Mouse (Mus musculus) kidney, embryonic 14.5 days (tissue): ENCODE results near the gene Nae1. TPM values are rescaled to one million over a fixed set of nuclear protein-coding genes. Genes with fewer than 3 reads are reported as not detected.
"Not testable (repeated sequence)": the region's sequence is repeated elsewhere in the genome, so short reads cannot be mapped to it uniquely, and the experiment has no call there.

Experiments used
- ATAC-seq: fragments of 200-750 bp; cut with Nextera tagmentation; 2 replicates; pipeline ENCODE4 v1.8.0; 2017; ENCODE audit warnings: moderate number of reproducible peaks, mild to moderate bottlenecking, moderate TSS enrichment, moderate library complexity; ENCODE audit not compliant: low FRiP score, low TSS enrichment
- H3K27ac ChIP-seq: fragments of 300-500 bp; sonication (generic); 2 replicates; pipeline ENCODE4 v1.5.1; 2014; ENCODE audit warnings: low read depth, mild to moderate bottlenecking, low read length, moderate library complexity, mixed read lengths
- H3K27me3 ChIP-seq: fragments of 300-500 bp; sonication (generic); 2 replicates; pipeline ENCODE4 v1.6.1; 2014; ENCODE audit warnings: mild to moderate bottlenecking, low read length; ENCODE audit not compliant: control insufficient read depth, insufficient read depth
- H3K36me3 ChIP-seq: fragments of 300-500 bp; sonication (generic); 2 replicates; pipeline ENCODE4 v1.6.1; 2014; ENCODE audit warnings: low read length, mixed read lengths; ENCODE audit not compliant: control insufficient read depth, insufficient read depth
- H3K4me1 ChIP-seq: fragments of 300-500 bp; sonication (generic); 2 replicates; pipeline ENCODE4 v1.6.1; 2014; ENCODE audit warnings: low read length, mixed read lengths; ENCODE audit not compliant: control insufficient read depth, insufficient read depth
- H3K4me2 ChIP-seq: fragments of 300-500 bp; sonication (generic); replicated peaks from 2 replicates; pipeline ENCODE4 v1.6.1; 2014; ENCODE audit warnings: low read depth, mild to moderate bottlenecking, low read length
- H3K4me3 ChIP-seq: fragments of 300-500 bp; sonication (generic); 2 replicates; pipeline ENCODE4 v1.5.1; 2014; ENCODE audit warnings: mild to moderate bottlenecking, low read length
- H3K9ac ChIP-seq: fragments of 300-500 bp; sonication (generic); 2 replicates; pipeline ENCODE4 v1.6.1; 2014; ENCODE audit warnings: low read depth, mild to moderate bottlenecking, low read length, moderate library complexity
- H3K9me3 ChIP-seq: fragments of 300-500 bp; sonication (generic); 2 replicates; pipeline ENCODE4 v1.6.1; 2016; ENCODE audit warnings: low read length; ENCODE audit not compliant: control insufficient read depth
- WGBS: fragments of 180-500 bp; shearing (Covaris S2); extraction: QIAGEN DNeasy Blood & Tissue Kit; methylation state at CpG from one replicate; pipeline ENCODE4 v1.1.7; 2014; 5-methylcytosine and 5-hydroxymethylcytosine counted together
- polyA plus RNA-seq: library from polyadenylated mRNA; unstranded; fragments of >200 nt; fragmentation: Nextera tagmentation; extraction: Ambion mirVana; gene quantifications from 2 replicates; pipeline ENCODE4 v1.2.1, GENCODE M21; 2014

Nae1 gene
- 123 and 129 TPM in 2 replicates for polyA plus RNA-seq

DNA sequence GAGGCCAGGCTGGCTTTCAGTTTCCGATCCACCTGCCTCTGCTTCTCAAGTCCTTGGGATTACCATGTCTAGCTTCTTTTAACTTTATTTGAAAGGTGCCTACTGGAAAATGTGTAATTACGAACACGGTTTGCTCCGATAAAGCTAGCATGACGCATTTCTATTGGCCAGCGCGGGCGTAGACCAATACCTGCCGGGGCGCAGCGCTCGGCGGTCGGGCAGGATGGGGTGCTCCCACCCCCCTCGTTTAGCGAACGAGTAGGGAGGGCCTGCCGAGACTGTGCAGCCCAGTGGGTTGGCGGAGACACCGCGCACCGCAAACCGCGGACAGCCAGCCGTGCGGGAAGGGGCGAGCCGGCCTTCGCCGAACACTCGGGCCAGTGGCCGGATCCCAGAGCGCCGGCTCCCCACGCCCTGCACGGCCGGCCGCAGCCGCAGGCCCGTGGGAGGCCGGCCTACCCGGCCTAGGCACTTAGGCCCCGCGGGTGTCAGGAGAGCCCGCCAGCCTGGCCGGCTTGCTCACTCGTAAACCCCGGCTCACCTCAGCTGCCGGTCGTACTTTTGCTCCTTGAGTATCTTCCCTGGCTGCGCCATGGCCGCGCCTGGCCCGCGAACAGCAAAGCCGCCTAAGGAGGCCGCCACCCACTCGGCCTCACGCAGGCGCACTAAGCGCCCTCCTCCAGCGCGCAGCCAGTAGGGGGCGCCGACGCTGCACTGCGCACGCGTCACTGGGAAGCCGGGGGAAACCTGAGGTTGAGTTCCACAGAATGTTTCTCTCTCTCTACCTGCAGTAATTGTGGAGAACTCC is at the start of gene Nae1, which contains the start of gene Car7:
Gene Nae1 (minus strand): TSS at position 667 of the 808 bp plus-strand sequence.
Gene Car7 (plus strand): TSS at position 719 of the 808 bp plus-strand sequence.
- whole genome bisulfite sequencing, result under 1% methylated on average over 70 of the region's 70 CpGs
- Histone ChIP-seq H3K4me3 (peak within 1 kb of the TSS; percentile 90), H3K27ac (peak within 1 kb of the TSS; percentile 83), H3K27me3 (0 out of 2 replicates have a peak, but pooled peaks cover 4% of the 10 kb centered on the region), H3K9ac (peak within 1 kb of the TSS; percentile 94), H3K36me3 (peaks cover 12% of the 10 kb centered on the region), H3K4me1 (peaks cover 7% of the 10 kb centered on the region; the same call in 1 of the 2 replicates), H3K4me2 (peak within 1 kb of the TSS; percentile 55), H3K9me3 (no peaks in the 10 kb centered on the region)
- ATAC-seq, result peak; percentile 96

DNA sequence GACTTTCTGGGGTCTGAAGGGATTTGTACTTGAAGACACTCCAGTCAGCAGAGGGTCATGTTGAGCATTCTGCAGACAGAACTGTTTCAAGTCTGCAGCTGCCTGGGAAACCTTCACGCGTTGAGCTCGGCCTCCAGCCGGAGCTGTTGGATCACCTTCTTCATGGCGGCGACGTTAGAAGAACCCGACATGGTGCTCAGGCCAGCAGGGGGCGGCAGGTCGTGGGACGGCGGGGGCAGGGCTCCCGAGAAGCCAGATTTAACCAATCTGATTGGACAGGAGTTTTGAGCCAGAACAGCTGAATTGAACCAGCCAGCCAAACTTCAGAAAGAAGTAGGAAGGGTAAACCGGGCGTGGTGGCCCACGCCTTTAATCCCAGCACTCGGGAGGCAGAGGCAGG is 43.2 kb upstream of the Nae1 start:
- WGBS, result 81% methylated on average over 17 of the region's 17 CpGs
- not testable (repeated sequence) for H3K4me2 ChIP-seq, H3K4me3 ChIP-seq, ATAC-seq, H3K36me3 ChIP-seq, H3K27me3 ChIP-seq, H3K9ac ChIP-seq, H3K9me3 ChIP-seq, H3K4me1 ChIP-seq, H3K27ac ChIP-seq

DNA sequence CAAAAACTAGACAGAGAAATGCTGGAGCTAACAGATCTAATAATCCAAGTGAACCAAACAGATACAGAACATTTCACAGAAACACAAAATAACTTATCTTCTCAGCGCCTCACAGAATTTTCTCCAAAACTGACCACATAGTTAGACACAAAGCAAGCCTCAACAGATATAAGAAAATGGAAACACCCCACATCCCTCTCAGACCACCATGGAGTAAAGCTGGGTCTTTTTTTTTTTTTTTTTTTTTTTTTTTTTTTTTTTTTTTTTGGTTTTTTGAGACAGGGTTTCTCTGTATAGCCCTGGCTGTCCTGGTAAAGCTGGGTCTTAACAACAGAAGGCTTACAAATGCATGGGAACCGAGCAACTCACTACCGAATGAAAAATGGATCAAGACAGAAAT is 42.4 kb upstream of the Nae1 start:
- Histone ChIP-seq H3K4me3 (no peak overlapping the region), H3K4me1 (no peaks in the 10 kb centered on the region), H3K27me3 (no peaks in the 10 kb centered on the region), H3K4me2 (no peak overlapping the region), H3K36me3 (no peaks in the 10 kb centered on the region), H3K9ac (no peak overlapping the region), H3K27ac (no peak overlapping the region), H3K9me3 (no peaks in the 10 kb centered on the region)
- WGBS, result 94% methylated on average over 3 of the region's 3 CpGs
- no peak for ATAC-seq

DNA sequence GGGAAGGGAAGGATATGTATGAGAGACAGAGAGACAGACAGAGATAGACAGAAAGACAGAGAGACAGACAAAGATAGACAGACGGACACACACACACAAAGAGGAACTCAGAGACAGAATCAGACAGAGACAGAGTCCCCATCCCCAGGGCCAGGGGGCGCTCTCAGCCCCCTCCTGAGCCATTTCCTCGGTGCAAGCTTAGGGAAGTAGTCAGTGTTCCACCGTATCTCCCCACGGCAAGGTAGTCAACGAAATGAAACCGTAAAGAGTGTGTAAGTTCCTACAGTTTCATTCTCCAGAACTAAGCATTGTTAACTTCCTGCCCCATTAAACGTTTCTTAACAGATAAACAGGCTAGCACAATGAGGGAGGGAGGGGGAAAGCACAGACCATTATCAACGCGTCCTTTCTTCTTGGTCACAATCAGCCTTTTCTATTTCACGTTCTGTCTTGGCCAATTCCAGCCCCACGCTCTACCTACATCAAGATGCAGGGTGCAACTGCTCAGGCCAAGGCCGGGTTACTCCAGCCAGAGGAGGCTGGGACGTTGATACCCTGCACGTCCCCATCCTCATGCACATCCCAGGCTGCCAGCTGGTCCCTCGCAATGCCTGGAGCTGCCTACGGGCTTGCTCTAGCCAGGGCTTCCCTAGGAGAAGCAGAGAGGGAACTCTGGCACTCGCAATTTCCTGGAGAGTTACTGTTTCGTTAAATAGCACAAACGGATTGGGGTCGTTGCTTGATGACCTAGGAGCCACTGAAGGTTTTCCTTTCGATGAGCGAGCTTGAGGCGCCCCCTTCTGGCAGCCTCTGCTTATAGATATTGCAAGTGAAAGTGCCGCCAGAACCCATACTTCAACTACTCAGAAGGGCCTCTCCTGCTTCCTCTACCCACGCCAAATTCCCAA is 36.3 kb upstream of the Nae1 start:
- H3K4me3 ChIP-seq, result peak overlapping the region; percentile 35
- peak; percentile 77 for ATAC-seq
- no peaks in the 10 kb centered on the region for H3K27me3 ChIP-seq
- no peaks in the 10 kb centered on the region for H3K36me3 ChIP-seq
- no peaks in the 10 kb centered on the region for H3K9me3 ChIP-seq
- H3K9ac ChIP-seq, result peak overlapping the region; percentile 14; the same call in 1 of the 2 replicates
- peak overlapping the region; percentile 61 for H3K4me2 ChIP-seq
- H3K27ac ChIP-seq, result no peak overlapping the region
- WGBS, result 4% methylated on average over 26 of the region's 26 CpGs
- no peaks in the 10 kb centered on the region for H3K4me1 ChIP-seq

DNA sequence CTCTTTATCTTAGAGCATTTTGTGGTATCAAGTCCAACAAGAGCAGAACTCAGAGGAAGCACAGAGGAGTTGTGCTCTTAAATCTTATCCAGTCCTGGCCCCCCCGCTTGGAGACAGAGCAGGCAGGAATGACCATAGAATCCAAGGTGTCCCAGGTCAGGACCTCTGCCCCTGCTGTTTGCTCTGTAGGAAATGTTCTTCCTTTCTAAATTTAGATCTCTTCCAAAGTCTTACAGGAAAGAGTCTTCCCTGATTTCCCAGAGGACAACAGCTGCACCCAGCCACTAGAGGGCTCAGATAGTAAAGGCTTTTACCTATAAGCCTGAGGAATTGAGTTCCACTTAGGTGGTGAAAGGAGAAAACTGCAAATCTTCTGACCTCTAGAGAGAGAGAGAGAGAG is 35.1 kb upstream of the Nae1 start:
- Histone ChIP-seq H3K27me3 (no peaks in the 10 kb centered on the region), H3K4me1 (no peaks in the 10 kb centered on the region), H3K4me3 (no peak overlapping the region), H3K27ac (no peak overlapping the region), H3K36me3 (no peaks in the 10 kb centered on the region), H3K9ac (no peak overlapping the region), H3K4me2 (no peak overlapping the region), H3K9me3 (no peaks in the 10 kb centered on the region)
- no peak for ATAC-seq
- 38% methylated on average over 1 of the region's 1 CpGs for WGBS

DNA sequence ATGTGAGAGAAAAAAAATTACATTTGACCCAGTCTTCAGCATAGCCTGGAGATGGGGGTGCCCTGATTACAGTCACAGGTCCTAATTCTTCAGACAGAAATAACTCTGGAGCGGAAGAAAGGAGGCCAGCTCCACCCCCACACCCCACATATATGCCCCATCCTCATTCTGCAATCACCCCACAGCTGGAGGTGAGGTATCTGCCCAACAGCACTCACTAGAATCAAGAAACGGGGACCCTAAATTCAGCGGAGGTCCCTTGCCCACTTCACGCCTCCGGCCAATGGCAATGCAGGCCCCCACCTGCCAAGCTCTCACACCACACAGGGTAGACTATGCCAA is 31.0 kb upstream of the Nae1 start:
- Histone ChIP-seq H3K27ac (no peak overlapping the region), H3K27me3 (no peaks in the 10 kb centered on the region), H3K4me3 (no peak overlapping the region), H3K4me1 (no peaks in the 10 kb centered on the region), H3K9me3 (no peaks in the 10 kb centered on the region), H3K9ac (no peak overlapping the region), H3K36me3 (no peaks in the 10 kb centered on the region), H3K4me2 (no peak overlapping the region)
- peak; percentile 33; the same call in 1 of the 2 replicates for ATAC-seq
- WGBS, result 91% methylated on average over 5 of the region's 5 CpGs

DNA sequence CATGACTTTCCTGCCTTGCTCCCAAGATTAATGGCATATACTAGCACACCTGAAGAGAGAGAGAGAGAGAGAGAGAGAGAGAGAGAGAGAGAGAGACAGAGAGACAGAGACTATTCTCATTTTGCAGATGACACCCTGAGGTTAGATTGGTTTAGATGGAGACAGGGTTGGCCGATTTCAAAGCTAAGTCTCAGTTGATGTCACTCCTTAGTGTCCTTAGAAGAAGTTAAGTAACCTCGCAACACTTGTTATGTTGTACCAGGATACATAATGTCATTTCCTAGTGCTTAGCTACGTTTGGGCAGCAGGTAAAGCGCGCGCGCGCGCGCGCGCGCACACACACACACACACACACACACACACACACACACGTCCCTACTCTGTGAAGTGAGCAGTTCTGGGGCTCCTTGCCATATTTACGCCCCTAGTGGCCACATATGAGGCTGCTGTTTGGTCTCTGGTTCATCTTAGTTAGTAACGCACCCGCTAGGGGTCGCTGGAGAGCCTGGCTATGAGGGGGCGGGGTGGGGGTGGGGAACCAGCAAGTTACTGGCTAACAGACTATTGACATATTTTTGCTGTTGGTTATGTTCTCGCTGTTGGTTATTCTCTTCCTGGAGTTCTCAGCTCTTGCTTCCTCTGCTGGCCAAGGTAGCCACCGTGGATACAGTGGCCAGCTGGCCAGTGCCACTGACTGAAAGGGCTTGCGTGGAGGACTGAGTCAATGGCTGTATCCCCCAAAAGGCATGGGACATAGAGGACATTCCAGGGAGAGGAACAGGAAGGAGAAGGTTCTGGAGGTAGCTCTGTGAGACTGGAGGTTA is 30.4 kb upstream of the Nae1 start:
- ATAC-seq, result peak; percentile 91
- H3K4me3 ChIP-seq, result no peak overlapping the region
- no peak overlapping the region for H3K4me2 ChIP-seq
- no peaks in the 10 kb centered on the region for H3K9me3 ChIP-seq
- 19% methylated on average over 22 of the region's 22 CpGs for WGBS
- no peaks in the 10 kb centered on the region for H3K27me3 ChIP-seq
- no peaks in the 10 kb centered on the region for H3K36me3 ChIP-seq
- H3K27ac ChIP-seq, result no peak overlapping the region
- no peak overlapping the region for H3K9ac ChIP-seq
- no peaks in the 10 kb centered on the region for H3K4me1 ChIP-seq

DNA sequence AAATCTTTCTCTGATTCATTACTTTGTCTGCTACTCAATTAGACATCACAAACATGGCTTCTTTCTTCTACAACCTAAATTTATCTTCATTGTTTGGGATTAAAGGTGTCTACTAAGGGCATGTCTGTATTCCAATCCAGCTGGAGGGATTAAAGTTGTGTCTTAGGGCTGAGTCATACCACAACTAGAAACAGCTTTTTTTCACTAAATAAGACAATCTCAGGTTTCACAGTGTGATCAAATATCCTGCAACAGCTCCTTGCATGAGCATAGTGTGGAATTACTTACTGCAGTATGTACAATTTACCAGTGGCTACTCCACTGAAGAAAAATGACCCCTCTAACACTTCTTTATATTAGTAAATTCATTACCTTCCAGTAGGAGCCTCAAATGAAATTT is 26.3 kb upstream of the Nae1 start:
- Histone ChIP-seq H3K4me1 (no peaks in the 10 kb centered on the region), H3K9ac (no peak overlapping the region), H3K27me3 (no peaks in the 10 kb centered on the region), H3K9me3 (no peaks in the 10 kb centered on the region), H3K36me3 (no peaks in the 10 kb centered on the region), H3K4me2 (no peak overlapping the region), H3K4me3 (no peak overlapping the region), H3K27ac (no peak overlapping the region)
- no peak for ATAC-seq
